Mouse (Mus musculus) limb, embryonic 12.5 days (tissue): Measurements from ENCODE around the gene Fkbp8. TPM values are rescaled to one million over a fixed set of nuclear protein-coding genes. Genes with fewer than 3 reads are reported as not detected.
"Not testable (repeated sequence)": the region's sequence is repeated elsewhere in the genome, so short reads cannot be mapped to it uniquely, and the experiment has no call there.

Source experiments
- ATAC-seq: fragments of 200-750 bp; cut with Nextera tagmentation; 2 replicates; pipeline ENCODE4 v1.8.0; 2017; ENCODE audit warnings: low read depth, moderate TSS enrichment; ENCODE audit not compliant: insufficient number of reproducible peaks, insufficient read depth, low FRiP score, low TSS enrichment
- H3K27ac ChIP-seq: fragments of 300-500 bp; sonication (generic); 2 replicates; pipeline ENCODE4 v1.5.1; 2016; ENCODE audit warnings: mild to moderate bottlenecking, moderate library complexity
- H3K27me3 ChIP-seq: fragments of 300-500 bp; sonication (generic); 2 replicates; pipeline ENCODE4 v1.6.1; 2016; ENCODE audit warnings: mild to moderate bottlenecking, moderate library complexity
- H3K36me3 ChIP-seq: fragments of 300-500 bp; sonication (generic); 2 replicates; pipeline ENCODE4 v1.6.1; 2016; ENCODE audit warnings: mild to moderate bottlenecking, moderate library complexity
- H3K4me1 ChIP-seq: fragments of 300-500 bp; sonication (generic); replicated peaks from 2 replicates; pipeline ENCODE4 v1.6.1; 2016
- H3K4me2 ChIP-seq: fragments of 300-500 bp; sonication (generic); 2 replicates; pipeline ENCODE4 v1.6.1; 2016; ENCODE audit warnings: mild to moderate bottlenecking, moderate library complexity
- H3K4me3 ChIP-seq: fragments of 300-500 bp; sonication (generic); replicated peaks from 2 replicates; pipeline ENCODE4 v1.5.1; 2016; ENCODE audit warnings: mild to moderate bottlenecking
- H3K9ac ChIP-seq: fragments of 300-500 bp; sonication (generic); replicated peaks from 2 replicates; pipeline ENCODE4 v1.6.1; 2016; ENCODE audit warnings: mild to moderate bottlenecking, moderate library complexity
- H3K9me3 ChIP-seq: fragments of 300-500 bp; sonication (generic); 2 replicates; pipeline ENCODE4 v1.6.1; 2016; ENCODE audit warnings: mild to moderate bottlenecking, moderate library complexity
- WGBS: fragments of 180-500 bp; shearing (Covaris S2); methylation state at CpG from one replicate; pipeline ENCODE4 v1.1.7; 2016; 5-methylcytosine and 5-hydroxymethylcytosine counted together
- polyA plus RNA-seq: library from polyadenylated mRNA; unstranded; fragments of >200 nt; fragmentation: Nextera tagmentation; extraction: Ambion mirVana; gene quantifications from 2 replicates; pipeline ENCODE4 v1.2.1, GENCODE M21; 2016

The Fkbp8 gene
- polyA plus RNA-seq, 1 experiment from 2014 or later = 280 TPM

DNA sequence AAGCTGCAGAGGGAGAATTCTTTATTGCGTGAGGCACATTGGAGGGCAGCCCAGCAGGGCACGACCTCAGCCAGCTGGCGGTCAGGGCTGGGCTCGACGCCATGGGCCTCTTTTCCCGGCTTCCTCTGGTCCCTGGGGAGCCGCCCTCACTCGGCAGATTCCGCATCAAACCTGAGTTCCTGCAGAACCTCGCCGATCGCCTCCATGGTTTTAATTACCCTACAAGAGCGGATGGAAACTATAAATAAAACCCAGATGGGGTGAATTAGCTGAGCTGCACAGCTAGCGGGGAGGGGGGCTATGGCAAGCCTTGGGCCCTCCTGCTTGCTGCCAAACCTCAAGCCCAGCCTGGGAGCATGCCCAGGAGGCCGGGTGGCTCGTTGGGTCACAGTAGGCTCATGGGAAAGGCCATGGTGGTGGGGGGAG lies 23.2 kb upstream of the Fkbp8 start:
- Histone ChIP-seq H3K27ac (peak overlapping the region; percentile 73), H3K4me2 (peak overlapping the region; percentile 83), H3K4me1 (peaks cover 78% of the 10 kb centered on the region), H3K9me3 (no peaks in the 10 kb centered on the region), H3K9ac (peak overlapping the region; percentile 24), H3K27me3 (peaks cover 43% of the 10 kb centered on the region), H3K4me3 (no peak overlapping the region; the same call in 1 of the 2 replicates), H3K36me3 (peaks cover 31% of the 10 kb centered on the region)
- no peak for ATAC-seq
- 14% methylated on average over 16 of the region's 16 CpGs for WGBS

DNA sequence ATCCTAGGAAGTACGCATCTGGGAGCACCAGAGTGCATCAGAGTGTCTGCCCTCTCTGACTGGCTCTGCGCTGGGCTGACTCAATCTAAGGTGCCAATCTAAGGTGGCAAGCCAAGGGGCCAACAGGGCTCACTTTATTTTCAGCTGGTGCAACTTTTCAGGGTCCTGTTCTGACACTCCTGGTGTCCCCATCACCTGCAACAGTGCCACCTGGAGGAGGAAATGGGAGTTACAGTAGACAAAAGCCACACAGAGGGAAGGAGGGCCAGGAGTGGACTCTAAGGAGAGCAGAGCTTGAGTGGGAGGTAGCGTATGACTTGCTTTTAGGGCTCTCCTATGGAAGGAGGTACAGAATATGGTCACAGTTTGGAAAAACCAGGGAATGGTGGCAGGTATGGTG lies 22.7 kb upstream of the Fkbp8 start:
- Histone ChIP-seq H3K4me1 (peaks cover 74% of the 10 kb centered on the region), H3K4me2 (peak overlapping the region; percentile 83), H3K9ac (no peak overlapping the region), H3K36me3 (peaks cover 31% of the 10 kb centered on the region), H3K9me3 (no peaks in the 10 kb centered on the region), H3K27me3 (peaks cover 38% of the 10 kb centered on the region), H3K4me3 (peak overlapping the region; percentile 70; the same call in 1 of the 2 replicates), H3K27ac (peak overlapping the region; percentile 73)
- ATAC-seq = no peak
- WGBS = 43% methylated on average over 3 of the region's 3 CpGs

DNA sequence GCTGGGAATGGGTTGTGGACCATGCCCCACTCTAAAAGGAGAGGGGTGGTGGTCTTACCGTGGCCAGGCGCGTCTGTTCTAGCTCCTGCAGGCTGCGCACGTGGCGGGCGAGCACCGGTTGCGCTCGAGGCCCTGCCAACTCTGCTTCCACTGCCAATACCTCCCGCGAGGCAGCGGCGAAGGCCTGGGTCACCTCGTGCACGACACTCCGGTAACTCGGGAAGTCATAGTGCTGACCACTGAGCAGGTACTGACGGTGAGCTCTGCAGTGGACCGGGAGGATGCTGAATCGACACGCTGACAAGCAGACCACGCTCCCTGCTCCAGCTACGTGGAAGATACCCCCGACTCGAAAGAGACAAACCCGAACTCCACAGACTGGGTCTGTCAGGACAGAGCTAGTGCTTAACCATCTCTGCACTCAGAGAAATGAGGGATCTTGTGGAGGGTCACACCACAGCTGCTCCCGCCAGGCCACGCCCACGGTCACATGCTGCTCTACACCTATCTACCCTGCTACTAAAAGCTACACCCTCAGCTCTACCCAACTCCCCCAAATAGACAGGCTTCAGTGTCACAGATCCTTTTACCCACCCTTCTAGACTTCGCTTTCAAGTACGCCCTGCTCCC lies 21.7 kb upstream of the Fkbp8 start:
- Histone ChIP-seq H3K9ac (peak overlapping the region; percentile 92), H3K4me2 (peak overlapping the region; percentile 83), H3K9me3 (no peaks in the 10 kb centered on the region), H3K4me1 (peaks cover 65% of the 10 kb centered on the region), H3K36me3 (peaks cover 31% of the 10 kb centered on the region), H3K4me3 (peak overlapping the region; percentile 70), H3K27me3 (peaks cover 28% of the 10 kb centered on the region), H3K27ac (peak overlapping the region; percentile 96)
- ATAC-seq = peak; percentile 29
- 36% methylated on average over 32 of the region's 32 CpGs for WGBS

DNA sequence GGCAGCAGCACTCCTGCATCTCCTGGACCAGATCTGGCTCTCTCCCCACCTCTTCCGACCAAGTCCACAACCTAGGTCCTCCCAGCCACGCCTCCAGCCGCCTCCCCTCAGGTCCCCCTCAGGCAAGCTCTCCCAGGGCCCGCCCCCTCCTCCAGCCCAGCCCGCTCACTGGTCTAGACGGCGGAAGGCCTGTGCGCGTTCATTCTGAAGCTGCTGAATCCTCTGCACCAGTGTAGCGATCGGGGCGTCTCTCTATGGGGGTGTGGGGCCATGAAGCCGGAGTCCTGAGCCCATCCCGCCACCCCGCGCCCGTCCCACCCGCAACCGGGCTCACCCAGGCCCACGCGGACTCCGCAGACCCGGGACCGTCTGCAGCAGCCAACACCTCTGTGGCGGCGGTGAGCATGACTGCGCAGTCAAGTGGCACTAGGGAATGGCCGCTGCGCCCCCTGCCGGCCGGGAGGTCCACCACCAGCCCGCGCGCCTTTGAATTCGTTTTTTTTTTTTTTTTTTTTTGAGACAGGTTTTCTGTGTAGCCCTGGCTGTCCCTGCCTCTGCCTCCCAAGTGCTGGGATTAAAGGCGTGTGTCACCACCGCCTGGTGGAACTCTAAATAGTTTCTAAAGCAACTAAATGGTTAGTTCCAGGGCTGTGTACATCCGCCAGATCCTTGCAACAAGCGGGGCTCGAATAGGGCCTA lies 21.0 kb upstream of the Fkbp8 start, which contains the start of gene Rex1bd:
Rex1bd (minus strand) TSS at position 425 of the 699 bp plus-strand sequence.
- Histone ChIP-seq H3K36me3 (peaks cover 31% of the 10 kb centered on the region), H3K9ac (peak within 1 kb of the TSS; percentile 92), H3K27me3 (peaks cover 21% of the 10 kb centered on the region), H3K4me3 (peak within 1 kb of the TSS; percentile 70), H3K4me1 (peaks cover 58% of the 10 kb centered on the region), H3K27ac (peak within 1 kb of the TSS; percentile 96), H3K4me2 (peak within 1 kb of the TSS; percentile 83), H3K9me3 (no peaks in the 10 kb centered on the region)
- WGBS = 2% methylated on average over 40 of the region's 40 CpGs
- peak; percentile 82 for ATAC-seq

DNA sequence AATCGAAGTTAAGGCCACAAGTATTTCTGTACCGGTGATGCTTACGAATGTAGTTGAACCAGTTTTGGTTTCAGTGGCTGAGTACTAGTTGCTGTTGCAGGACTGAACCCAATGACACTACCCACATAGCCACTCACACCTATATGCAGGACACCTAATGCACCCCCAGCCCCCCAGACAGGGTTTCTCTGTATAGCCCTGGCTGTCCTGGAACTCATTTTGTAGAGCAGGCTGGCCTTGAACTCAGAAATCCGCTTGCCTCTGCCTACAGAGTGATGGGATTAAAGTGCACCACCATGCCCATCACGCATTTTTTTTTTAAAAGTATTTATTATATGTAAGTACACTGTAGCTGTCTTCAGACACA lies 20.5 kb upstream of the Fkbp8 start:
- Histone ChIP-seq H3K27me3 (peaks cover 16% of the 10 kb centered on the region), H3K4me3 (peak overlapping the region; percentile 70), H3K4me2 (peak overlapping the region; percentile 83), H3K4me1 (peaks cover 53% of the 10 kb centered on the region), H3K27ac (peak overlapping the region; percentile 32; the same call in 1 of the 2 replicates), H3K9ac (no peak overlapping the region), H3K36me3 (peaks cover 34% of the 10 kb centered on the region), H3K9me3 (no peaks in the 10 kb centered on the region)
- no peak for ATAC-seq
- 59% methylated on average over 5 of the region's 5 CpGs for WGBS

DNA sequence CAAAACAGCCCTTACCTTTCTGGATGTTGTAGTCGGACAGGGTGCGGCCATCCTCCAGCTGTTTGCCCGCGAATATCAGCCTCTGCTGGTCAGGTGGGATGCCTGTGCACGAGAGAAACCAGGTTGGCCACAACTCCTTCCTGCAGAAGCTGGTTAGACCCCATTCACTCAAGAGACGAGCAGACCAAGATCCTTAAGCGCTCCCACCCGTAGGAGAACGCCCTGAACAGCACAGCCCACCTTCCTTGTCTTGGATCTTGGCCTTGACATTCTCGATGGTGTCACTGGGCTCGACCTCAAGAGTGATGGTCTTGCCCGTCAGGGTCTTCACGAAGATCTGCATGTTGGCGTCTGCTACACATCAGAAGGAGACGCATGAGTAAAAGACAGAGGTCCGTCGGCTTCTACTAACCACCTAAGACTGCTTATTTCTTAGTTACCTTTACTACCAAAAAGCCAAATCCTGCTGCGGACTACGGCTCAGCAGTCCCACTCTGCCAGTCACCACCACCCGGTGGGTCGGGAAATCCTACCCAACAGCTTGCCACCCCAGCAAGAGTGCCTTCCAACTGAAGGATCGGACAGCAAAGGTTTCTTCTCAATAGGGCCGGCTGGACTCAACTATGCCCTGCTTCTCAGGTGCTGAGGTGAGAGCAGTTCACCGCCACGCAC lies 18.1 kb upstream of the Fkbp8 start:
- H3K9ac ChIP-seq = peak overlapping the region; percentile 97
- H3K27me3 ChIP-seq = no peaks in the 10 kb centered on the region
- H3K36me3 ChIP-seq = peaks cover 48% of the 10 kb centered on the region
- no peaks in the 10 kb centered on the region for H3K9me3 ChIP-seq
- peaks cover 29% of the 10 kb centered on the region for H3K4me1 ChIP-seq
- WGBS = 12% methylated on average over 25 of the region's 25 CpGs
- peak overlapping the region; percentile 96 for H3K27ac ChIP-seq
- no peak for ATAC-seq
- peak overlapping the region; percentile 99 for H3K4me2 ChIP-seq
- H3K4me3 ChIP-seq = peak overlapping the region; percentile 99

DNA sequence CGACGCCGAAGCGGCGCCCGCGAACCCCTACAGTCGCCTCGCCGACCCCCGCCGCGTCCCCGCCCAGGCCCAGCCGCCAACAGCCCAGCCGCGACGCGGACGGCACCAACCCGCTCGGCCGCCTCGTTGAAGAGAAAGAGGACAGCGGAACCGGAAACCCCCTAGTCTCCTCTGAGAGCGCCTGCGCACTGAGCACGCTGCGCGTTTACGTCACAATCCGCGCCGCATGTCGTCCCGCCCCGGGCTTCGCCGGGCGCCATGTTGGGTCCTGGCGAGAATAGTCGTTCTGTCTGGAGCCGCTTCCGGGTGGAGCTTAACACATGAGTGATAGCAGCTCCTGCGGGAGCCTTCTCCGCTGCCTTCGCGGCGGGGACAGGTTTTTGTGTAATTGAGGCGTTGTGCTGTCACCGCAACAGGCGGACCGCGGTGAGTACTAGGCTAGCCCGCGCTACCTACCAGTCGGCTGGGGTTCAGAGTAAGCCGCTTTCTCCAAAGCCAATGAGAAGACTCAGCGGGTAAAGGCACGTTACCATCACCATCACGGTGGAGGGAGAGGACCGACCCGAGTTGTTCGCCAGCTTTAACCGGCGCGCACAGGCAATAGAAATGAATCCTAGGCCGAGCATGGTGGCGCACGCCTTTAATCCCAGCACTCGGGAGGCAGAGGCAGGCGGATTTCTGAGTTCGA lies 17.2 kb upstream of the Fkbp8 start, which contains the start of gene Uba52:
Uba52 (minus strand) TSS at position 574 of the 688 bp plus-strand sequence.
- no peaks in the 10 kb centered on the region for H3K27me3 ChIP-seq
- peak within 1 kb of the TSS; percentile 99 for H3K4me3 ChIP-seq
- peaks cover 19% of the 10 kb centered on the region for H3K4me1 ChIP-seq
- H3K36me3 ChIP-seq = peaks cover 52% of the 10 kb centered on the region
- WGBS = 1% methylated on average over 74 of the region's 74 CpGs
- peak within 1 kb of the TSS; percentile 96 for H3K27ac ChIP-seq
- no peaks in the 10 kb centered on the region for H3K9me3 ChIP-seq
- ATAC-seq = peak; percentile 62
- H3K4me2 ChIP-seq = peak within 1 kb of the TSS; percentile 99
- H3K9ac ChIP-seq = peak within 1 kb of the TSS; percentile 97

DNA sequence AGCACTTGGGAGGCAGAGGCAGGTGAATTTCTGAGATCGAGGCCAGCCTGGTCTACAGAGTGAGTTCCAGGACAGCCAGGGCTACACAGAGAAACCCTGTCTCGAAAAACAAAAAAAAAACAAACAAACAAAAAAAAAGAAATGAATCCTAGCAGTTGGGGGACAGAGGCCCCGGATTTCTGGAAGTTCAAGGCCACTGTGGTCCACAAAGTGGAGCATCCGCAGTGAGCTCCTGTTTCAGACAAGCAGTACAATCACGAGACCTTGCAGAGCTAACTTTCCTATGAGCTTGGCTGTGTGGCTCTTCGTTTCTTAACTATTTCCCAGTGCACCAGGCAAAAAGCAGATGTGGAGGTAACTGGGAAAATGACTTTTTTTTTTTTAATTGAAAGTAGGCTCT lies 16.4 kb upstream of the Fkbp8 start:
- Histone ChIP-seq H3K4me3 (peak overlapping the region; percentile 99), H3K9ac (peak overlapping the region; percentile 97; the same call in 1 of the 2 replicates), H3K36me3 (peaks cover 60% of the 10 kb centered on the region), H3K4me2 (peak overlapping the region; percentile 99), H3K4me1 (peaks cover 12% of the 10 kb centered on the region)
- H3K27ac ChIP-seq, H3K9me3 ChIP-seq, ATAC-seq, H3K27me3 ChIP-seq: not testable (repeated sequence)
- 82% methylated on average over 6 of the region's 6 CpGs for WGBS

DNA sequence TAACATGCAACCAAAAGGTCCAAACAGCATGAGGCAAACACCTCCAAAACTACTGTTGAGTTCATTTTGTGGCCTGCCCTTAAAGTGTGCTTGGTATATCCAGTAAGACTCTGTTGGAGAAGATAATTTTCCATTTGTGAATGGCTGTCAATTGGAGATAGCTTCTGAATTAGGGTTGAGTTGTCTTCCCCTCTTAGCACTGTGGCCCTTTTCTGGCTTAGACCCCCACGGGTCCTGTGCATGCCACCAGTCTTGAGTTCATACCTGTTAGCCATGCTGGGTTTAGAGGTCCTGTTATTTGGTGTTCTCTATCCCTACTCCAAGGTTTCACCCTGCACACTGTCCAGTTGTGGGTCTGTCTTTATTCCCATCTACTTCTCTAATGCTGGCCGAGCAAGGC lies 15.8 kb upstream of the Fkbp8 start:
- no peak for ATAC-seq
- H3K4me1 ChIP-seq = peaks cover 12% of the 10 kb centered on the region
- no peak overlapping the region for H3K27ac ChIP-seq
- H3K27me3 ChIP-seq = no peaks in the 10 kb centered on the region
- no peaks in the 10 kb centered on the region for H3K9me3 ChIP-seq
- H3K4me2 ChIP-seq = no peak overlapping the region
- WGBS = 95% methylated on average over 2 of the region's 2 CpGs
- H3K36me3 ChIP-seq = peaks cover 66% of the 10 kb centered on the region
- no peak overlapping the region for H3K9ac ChIP-seq
- no peak overlapping the region for H3K4me3 ChIP-seq

DNA sequence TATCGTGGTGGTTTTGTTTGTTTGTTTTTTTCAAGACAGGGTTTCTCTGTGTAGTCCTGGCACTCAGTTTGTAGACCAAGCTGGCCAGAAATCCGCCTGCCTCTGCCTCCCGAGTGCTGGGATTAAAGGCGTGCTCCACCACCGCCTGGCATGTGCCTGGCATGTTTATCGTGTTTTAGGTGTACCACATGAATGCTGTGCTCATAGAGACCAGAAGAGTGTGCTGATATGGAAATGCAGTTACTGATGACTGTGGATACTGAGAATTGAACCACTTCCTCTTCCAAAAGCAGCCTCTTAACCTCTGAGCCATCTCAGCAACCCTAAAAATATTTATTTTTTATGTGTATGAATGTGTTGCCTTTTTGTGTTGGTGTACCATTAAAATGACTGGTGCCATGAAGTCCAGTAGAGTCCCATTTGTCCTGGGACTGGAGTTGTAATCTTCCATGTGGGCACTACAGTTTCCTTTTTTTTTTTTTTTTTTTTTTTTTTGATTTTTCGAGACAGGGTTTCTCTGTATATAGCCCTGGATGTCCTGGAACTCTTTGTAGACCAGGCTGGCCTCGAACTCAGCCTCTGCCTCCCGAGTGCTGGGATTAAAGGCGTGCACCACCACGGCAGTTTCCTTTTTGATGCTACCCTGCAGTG lies 15.1 kb upstream of the Fkbp8 start:
- no peak overlapping the region for H3K4me3 ChIP-seq
- 95% methylated on average over 11 of the region's 11 CpGs for WGBS
- H3K27me3 ChIP-seq = no peaks in the 10 kb centered on the region
- H3K9me3 ChIP-seq = no peaks in the 10 kb centered on the region
- peaks cover 12% of the 10 kb centered on the region for H3K4me1 ChIP-seq
- no peak overlapping the region for H3K27ac ChIP-seq
- peaks cover 60% of the 10 kb centered on the region for H3K36me3 ChIP-seq
- no peak for ATAC-seq
- H3K4me2 ChIP-seq = no peak overlapping the region
- H3K9ac ChIP-seq = no peak overlapping the region
